Mouse (Mus musculus): ENCODE data around the gene B4galnt1. TPM values are rescaled to one million over a fixed set of nuclear protein-coding genes. Genes with fewer than 3 reads are reported as not detected.

B4galnt1 gene
- polyA plus RNA-seq, 1 experiment from 2014 or later, result 5.0 TPM

GRCm38 (mm10) chr10:127197505-127198110, 32.6 kb downstream of the B4galnt1 start:
- no peak overlapping the region for H3K4me2 ChIP-seq
- H3K4me3 ChIP-seq (replicated peaks), result no peak overlapping the region
- H3K9me3 ChIP-seq, result no peaks in the 10 kb centered on the region
- WGBS, result 92% methylated on average over 11 of the region's 11 CpGs
- H3K4me1 ChIP-seq (replicated peaks), result peaks cover 27% of the 10 kb centered on the region
- H3K9ac ChIP-seq (replicated peaks), result no peak overlapping the region
- peaks cover 54% of the 10 kb centered on the region for H3K36me3 ChIP-seq
- ATAC-seq (ENCODE audit: insufficient number of reproducible peaks, insufficient read depth, low FRiP score, low TSS enrichment, low read depth), result no peak
- H3K27me3 ChIP-seq, result no peaks in the 10 kb centered on the region
- no peak overlapping the region for H3K27ac ChIP-seq

GRCm38 (mm10) chr10:127198492-127198891, 33.5 kb downstream of the B4galnt1 start:
- no peak overlapping the region for H3K27ac ChIP-seq
- ATAC-seq (ENCODE audit: insufficient number of reproducible peaks, insufficient read depth, low FRiP score, low TSS enrichment, low read depth), result no peak
- H3K36me3 ChIP-seq, result peaks cover 55% of the 10 kb centered on the region
- H3K4me1 ChIP-seq (replicated peaks), result peaks cover 20% of the 10 kb centered on the region
- 69% methylated on average over 2 of the region's 2 CpGs for WGBS
- H3K9me3 ChIP-seq, result no peaks in the 10 kb centered on the region
- no peak overlapping the region for H3K4me2 ChIP-seq
- H3K9ac ChIP-seq (replicated peaks), result 0 out of 2 replicates have a peak overlapping the region, but pooled peaks have one; percentile 18
- no peak overlapping the region for H3K4me3 ChIP-seq (replicated peaks)
- no peaks in the 10 kb centered on the region for H3K27me3 ChIP-seq

GRCm38 (mm10) chr10:127199068-127199467, 34.0 kb downstream of the B4galnt1 start:
- 71% methylated on average over 5 of the region's 5 CpGs for WGBS
- Histone ChIP-seq H3K9ac (replicated peaks) (0 out of 2 replicates have a peak overlapping the region, but pooled peaks have one; percentile 18), H3K4me3 (replicated peaks) (no peak overlapping the region), H3K9me3 (no peaks in the 10 kb centered on the region), H3K4me1 (replicated peaks) (peaks cover 20% of the 10 kb centered on the region), H3K4me2 (no peak overlapping the region), H3K36me3 (peaks cover 59% of the 10 kb centered on the region), H3K27me3 (no peaks in the 10 kb centered on the region), H3K27ac (no peak overlapping the region)
- ATAC-seq (ENCODE audit: insufficient number of reproducible peaks, insufficient read depth, low FRiP score, low TSS enrichment, low read depth), result no peak

- peaks cover 16% of the 10 kb centered on the region for H3K4me1 ChIP-seq (replicated peaks)
- 83% methylated on average over 11 of the region's 11 CpGs for WGBS
These were observed 34.4 kb downstream of the B4galnt1 start for GRCm38 (mm10) chr10:127199474-127199873.

GRCm38 (mm10) chr10:127200279-127200678, 35.3 kb downstream of the B4galnt1 start:
- H3K27ac ChIP-seq, result no peak overlapping the region
- 85% methylated on average over 8 of the region's 8 CpGs for WGBS
- peaks cover 71% of the 10 kb centered on the region for H3K36me3 ChIP-seq
- no peak overlapping the region for H3K9ac ChIP-seq (replicated peaks)
- no peaks in the 10 kb centered on the region for H3K9me3 ChIP-seq
- no peak overlapping the region for H3K4me3 ChIP-seq (replicated peaks)
- ATAC-seq (ENCODE audit: insufficient number of reproducible peaks, insufficient read depth, low FRiP score, low TSS enrichment, low read depth), result no peak
- H3K4me2 ChIP-seq, result no peak overlapping the region
- H3K27me3 ChIP-seq, result no peaks in the 10 kb centered on the region
- H3K4me1 ChIP-seq (replicated peaks), result peaks cover 11% of the 10 kb centered on the region; the same call in 1 of the 2 replicates

More at GRCm38 (mm10) chr10:127199474-127199873, 34.4 kb downstream of the B4galnt1 start:
- no peak overlapping the region for H3K4me3 ChIP-seq (replicated peaks)
- no peak overlapping the region for H3K27ac ChIP-seq
- no peak overlapping the region for H3K9ac ChIP-seq (replicated peaks)
- no peak overlapping the region for H3K4me2 ChIP-seq
- no peaks in the 10 kb centered on the region for H3K27me3 ChIP-seq
- peaks cover 63% of the 10 kb centered on the region for H3K36me3 ChIP-seq
- H3K9me3 ChIP-seq, result no peaks in the 10 kb centered on the region
- no peak for ATAC-seq (ENCODE audit: insufficient number of reproducible peaks, insufficient read depth, low FRiP score, low TSS enrichment, low read depth)

- no peak overlapping the region for H3K27ac ChIP-seq
- no peaks in the 10 kb centered on the region for H3K4me1 ChIP-seq (replicated peaks)
- 91% methylated on average over 3 of the region's 3 CpGs for whole genome bisulfite sequencing
- peaks cover 91% of the 10 kb centered on the region for H3K36me3 ChIP-seq
- ATAC-seq (ENCODE audit: insufficient number of reproducible peaks, insufficient read depth, low FRiP score, low TSS enrichment, low read depth), result no peak
- no peaks in the 10 kb centered on the region for H3K9me3 ChIP-seq
- no peak overlapping the region for H3K4me2 ChIP-seq
- no peak overlapping the region for H3K4me3 ChIP-seq (replicated peaks)
- no peak overlapping the region for H3K9ac ChIP-seq (replicated peaks)
- H3K27me3 ChIP-seq, result no peaks in the 10 kb centered on the region
These were observed 38.1 kb downstream of the B4galnt1 start for GRCm38 (mm10) chr10:127203106-127203505.

- no peak overlapping the region for H3K4me2 ChIP-seq
- H3K4me3 ChIP-seq (replicated peaks), result no peak overlapping the region
- ATAC-seq (ENCODE audit: insufficient number of reproducible peaks, insufficient read depth, low FRiP score, low TSS enrichment, low read depth), result no peak
- H3K9ac ChIP-seq (replicated peaks), result no peak overlapping the region
- no peaks in the 10 kb centered on the region for H3K27me3 ChIP-seq
- 93% methylated on average over 5 of the region's 5 CpGs for WGBS
- H3K4me1 ChIP-seq (replicated peaks), result no peaks in the 10 kb centered on the region
- H3K9me3 ChIP-seq, result no peaks in the 10 kb centered on the region
- H3K36me3 ChIP-seq, result peaks cover 84% of the 10 kb centered on the region
- H3K27ac ChIP-seq, result no peak overlapping the region
These were observed 39.6 kb downstream of the B4galnt1 start for GRCm38 (mm10) chr10:127204589-127204988.

GRCm38 (mm10) chr10:127205373-127205772, 40.3 kb downstream of the B4galnt1 start:
- H3K4me2 ChIP-seq, result no peak overlapping the region
- ATAC-seq (ENCODE audit: insufficient number of reproducible peaks, insufficient read depth, low FRiP score, low TSS enrichment, low read depth), result no peak
- no peaks in the 10 kb centered on the region for H3K9me3 ChIP-seq
- no peak overlapping the region for H3K4me3 ChIP-seq (replicated peaks)
- 90% methylated on average over 10 of the region's 10 CpGs for WGBS
- no peak overlapping the region for H3K27ac ChIP-seq
- H3K4me1 ChIP-seq (replicated peaks), result peaks cover 5% of the 10 kb centered on the region
- peaks cover 76% of the 10 kb centered on the region for H3K36me3 ChIP-seq
- no peak overlapping the region for H3K9ac ChIP-seq (replicated peaks)
- H3K27me3 ChIP-seq, result no peaks in the 10 kb centered on the region

GRCm38 (mm10) chr10:127208921-127209320, 43.9 kb downstream of the B4galnt1 start:
- Histone ChIP-seq H3K27ac (no peak overlapping the region), H3K4me3 (replicated peaks) (no peak overlapping the region), H3K4me2 (no peak overlapping the region), H3K9ac (replicated peaks) (no peak overlapping the region), H3K27me3 (no peaks in the 10 kb centered on the region; the same call in 1 of the 2 replicates), H3K4me1 (replicated peaks) (peaks cover 11% of the 10 kb centered on the region), H3K36me3 (peaks cover 50% of the 10 kb centered on the region), H3K9me3 (no peaks in the 10 kb centered on the region)
- no peak for ATAC-seq (ENCODE audit: insufficient number of reproducible peaks, insufficient read depth, low FRiP score, low TSS enrichment, low read depth)
- 83% methylated on average over 4 of the region's 4 CpGs for WGBS

GRCm38 (mm10) chr10:127209928-127210570, 45.0 kb downstream of the B4galnt1 start:
- Histone ChIP-seq H3K9me3 (no peaks in the 10 kb centered on the region), H3K9ac (replicated peaks) (no peak overlapping the region; the same call in 1 of the 2 replicates), H3K4me3 (replicated peaks) (peak overlapping the region; percentile 85), H3K36me3 (peaks cover 38% of the 10 kb centered on the region), H3K4me2 (peak overlapping the region; percentile 97), H3K27ac (no peak overlapping the region), H3K4me1 (replicated peaks) (peaks cover 11% of the 10 kb centered on the region), H3K27me3 (no peaks in the 10 kb centered on the region; the same call in 1 of the 2 replicates)
- 85% methylated on average over 13 of the region's 13 CpGs for WGBS
- ATAC-seq (ENCODE audit: insufficient number of reproducible peaks, insufficient read depth, low FRiP score, low TSS enrichment, low read depth), result no peak

- H3K4me3 ChIP-seq (replicated peaks), result peak overlapping the region; percentile 85
- H3K4me2 ChIP-seq, result peak overlapping the region; percentile 97
- H3K27ac ChIP-seq, result no peak overlapping the region
- WGBS, result under 1% methylated on average over 25 of the region's 25 CpGs
- H3K27me3 ChIP-seq, result no peaks in the 10 kb centered on the region; the same call in 1 of the 2 replicates
- no peaks in the 10 kb centered on the region for H3K9me3 ChIP-seq
- peaks cover 29% of the 10 kb centered on the region for H3K36me3 ChIP-seq
- H3K4me1 ChIP-seq (replicated peaks), result peaks cover 11% of the 10 kb centered on the region
- peak overlapping the region; percentile 81 for H3K9ac ChIP-seq (replicated peaks)
- peak; percentile 64 for ATAC-seq (ENCODE audit: insufficient number of reproducible peaks, insufficient read depth, low FRiP score, low TSS enrichment, low read depth)
These were observed 46.0 kb downstream of the B4galnt1 start for GRCm38 (mm10) chr10:127210961-127211405.
